Mouse (Mus musculus) liver, adult 2 months (tissue): ENCODE data around the gene Bmp6. TPM values are rescaled to one million over a fixed set of nuclear protein-coding genes. Genes with fewer than 3 reads are reported as not detected.

Experiments used
- DNase-seq: peaks from one replicate; pipeline ENCODE4 v3.0.0-alpha.2; 2011; ENCODE audit warnings: low read depth, low spot score; ENCODE audit errors: extremely low read depth
- H3K27ac ChIP-seq: fragments of 200-500 bp; replicated peaks from 2 replicates; pipeline ENCODE4 v1.5.1; 2012; ENCODE audit warnings: low read depth, mild to moderate bottlenecking, control low read depth, inconsistent platforms, low read length; ENCODE audit not compliant: insufficient read depth
- H3K27me3 ChIP-seq: fragments of 200-500 bp; 2 replicates; pipeline ENCODE4 v1.6.1; 2012; ENCODE audit warnings: mild to moderate bottlenecking, moderate library complexity, low read length, inconsistent platforms; ENCODE audit not compliant: control insufficient read depth, insufficient read depth
- H3K36me3 ChIP-seq: fragments of 200-500 bp; 2 replicates; pipeline ENCODE4 v1.6.1; 2012; ENCODE audit warnings: low read length, inconsistent platforms; ENCODE audit not compliant: control insufficient read depth, insufficient read depth
- H3K4me1 ChIP-seq: fragments of 200-500 bp; 2 replicates; pipeline ENCODE4 v1.6.1; 2011; ENCODE audit warnings: low read length; ENCODE audit not compliant: control insufficient read depth, insufficient read depth
- H3K4me3 ChIP-seq: fragments of 200-500 bp; 2 replicates; pipeline ENCODE4 v1.5.1; 2011; ENCODE audit warnings: low read depth, mild to moderate bottlenecking, control low read depth, low read length, moderate library complexity; ENCODE audit not compliant: insufficient read depth
- H3K79me2 ChIP-seq: fragments of 200-500 bp; 2 replicates; pipeline ENCODE4 v1.6.1; 2012; ENCODE audit warnings: inconsistent platforms, mild to moderate bottlenecking, low read length, moderate library complexity; ENCODE audit not compliant: control insufficient read depth, insufficient read depth
- H3K9ac ChIP-seq: fragments of 200-500 bp; 2 replicates; pipeline ENCODE4 v1.6.1; 2012; ENCODE audit warnings: low read depth, mild to moderate bottlenecking, control low read depth, inconsistent platforms, low read length
- CTCF ChIP-seq: fragments of 200-500 bp; IDR thresholded peaks from 2 replicates; pipeline ENCODE4 v1.5.1; 2011; ENCODE audit warnings: low read depth, low read length, control low read depth
- POLR2A ChIP-seq: fragments of 200-500 bp; IDR thresholded peaks from 2 replicates; pipeline ENCODE4 v1.6.1; 2011; ENCODE audit warnings: low read length, control low read depth; ENCODE audit not compliant: insufficient read depth; ENCODE audit errors: extremely low read depth
- WGBS: fragments of 180-500 bp; shearing (Covaris S2); methylation state at CpG from one replicate; pipeline ENCODE4 v1.1.7; 2018; 5-methylcytosine and 5-hydroxymethylcytosine counted together
- polyA plus RNA-seq: library from polyadenylated mRNA; depleted of rRNA; stranded (reverse); fragments of >200 nt; gene quantifications from 2 replicates; pipeline ENCODE4 v1.2.3, GENCODE M21; 2012
- total RNA-seq: library from RNA; depleted of rRNA; stranded (reverse); fragments of >200 nt; gene quantifications from 2 replicates; pipeline ENCODE4 v1.2.3, GENCODE M21; 2014

Gene Bmp6
- total and polyA plus RNA-seq, 2 experiments: 2.6 to 2.9 TPM

DNA sequence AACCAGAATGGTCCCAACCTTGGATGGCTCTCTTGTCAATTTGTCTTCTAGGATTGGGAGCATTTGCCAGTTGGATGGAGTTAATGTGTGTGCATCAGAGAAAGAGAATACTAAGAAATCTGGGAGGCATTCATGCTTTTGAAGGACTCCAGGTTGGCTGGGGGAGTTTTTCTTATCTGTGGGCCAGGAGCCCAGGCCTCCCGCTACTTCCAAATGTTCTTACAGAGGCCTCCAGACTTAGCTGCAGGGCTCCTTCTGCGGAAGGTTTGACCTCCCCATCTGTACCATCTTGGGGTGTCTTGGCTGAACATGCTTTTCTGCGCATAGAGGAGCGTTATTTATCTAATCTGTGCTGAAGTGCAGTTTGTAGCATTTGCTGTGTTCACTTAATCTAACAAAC is 127.7 kb downstream of the Bmp6 start:
- H3K36me3 ChIP-seq: no peaks in the 10 kb centered on the region
- H3K27ac ChIP-seq: no peak overlapping the region
- WGBS: 90% methylated on average over 4 of the region's 4 CpGs
- no peak for TF ChIP-seq POLR2A
- no peak for TF ChIP-seq CTCF
- no peaks in the 10 kb centered on the region for H3K4me1 ChIP-seq
- no peaks in the 10 kb centered on the region for H3K79me2 ChIP-seq
- no peak for DNase-seq
- no peak overlapping the region for H3K4me3 ChIP-seq
- H3K9ac ChIP-seq: no peak overlapping the region
- no peaks in the 10 kb centered on the region for H3K27me3 ChIP-seq

DNA sequence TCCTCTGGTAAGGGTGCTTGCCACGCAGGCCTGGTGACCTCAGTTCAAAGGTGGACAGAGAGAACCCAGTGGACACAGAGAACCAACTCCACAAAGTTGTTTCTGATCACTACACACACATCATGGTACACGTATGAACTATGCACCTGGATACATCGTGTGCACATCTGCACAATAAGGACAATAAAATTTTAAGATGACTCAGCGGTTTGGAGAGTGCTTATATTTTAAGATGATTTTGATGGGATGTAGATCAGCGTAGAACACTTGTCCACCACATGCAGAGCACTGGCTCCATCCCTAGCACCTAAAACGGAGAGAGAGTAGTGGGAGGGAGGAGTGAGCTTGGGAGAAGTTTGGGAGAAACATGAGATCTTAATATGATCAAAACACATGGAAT is 128.6 kb downstream of the Bmp6 start:
- Histone ChIP-seq H3K36me3 (no peaks in the 10 kb centered on the region), H3K27ac (no peak overlapping the region)
- TF ChIP-seq CTCF: no peak
- TF ChIP-seq POLR2A: no peak

DNA sequence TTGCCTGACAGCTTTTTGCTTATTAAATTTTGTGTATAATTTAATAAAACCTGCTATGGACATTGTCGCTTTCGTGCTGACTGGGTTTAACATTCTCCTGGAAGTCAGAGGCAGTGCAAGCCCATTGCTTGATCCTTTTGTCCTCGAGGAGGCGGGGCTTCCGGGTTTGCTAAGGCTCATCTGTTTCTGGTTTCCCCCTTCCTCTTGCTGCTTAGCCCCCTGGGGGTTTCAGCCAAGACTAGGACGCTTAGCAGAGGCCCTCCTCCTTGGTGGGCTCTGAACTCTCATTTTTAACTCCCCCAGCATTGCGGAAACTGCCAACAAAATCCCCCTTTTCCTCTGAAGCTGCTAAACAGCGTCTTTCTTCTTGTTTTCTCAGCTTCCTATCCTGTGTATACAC is 132.0 kb downstream of the Bmp6 start:
- no peaks in the 10 kb centered on the region for H3K36me3 ChIP-seq
- TF ChIP-seq POLR2A (no peak), CTCF (no peak)
- WGBS: 60% methylated on average over 8 of the region's 8 CpGs

More for the DNA sequence above, 128.6 kb downstream of the Bmp6 start:
- DNase-seq: no peak
- Histone ChIP-seq H3K4me3 (no peak overlapping the region), H3K4me1 (no peaks in the 10 kb centered on the region), H3K27me3 (no peaks in the 10 kb centered on the region), H3K9ac (no peak overlapping the region), H3K79me2 (no peaks in the 10 kb centered on the region)
- WGBS: 92% methylated on average over 6 of the region's 6 CpGs

DNA sequence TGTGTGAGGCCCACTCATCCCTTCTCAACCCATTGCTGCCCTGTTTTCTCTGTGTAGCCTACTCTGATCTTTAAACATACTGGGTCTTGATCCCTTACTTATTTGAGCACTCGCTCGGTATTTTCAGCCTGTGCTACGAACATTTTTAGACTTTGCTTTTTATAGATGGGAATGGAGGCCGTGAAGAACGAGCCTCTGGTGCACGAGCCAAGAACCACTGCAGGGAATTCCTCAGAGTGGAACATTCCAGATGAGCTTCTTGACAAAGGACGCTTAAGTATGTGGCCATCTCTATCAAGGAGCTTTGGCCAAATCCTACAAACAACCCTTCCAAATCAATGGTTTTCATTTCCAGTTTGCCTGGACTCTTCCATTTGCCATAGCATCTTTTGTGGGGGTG is 136.1 kb downstream of the Bmp6 start:
- TF ChIP-seq POLR2A (no peak), CTCF (no peak)
- WGBS: 86% methylated on average over 7 of the region's 7 CpGs
- Histone ChIP-seq H3K4me1 (no peaks in the 10 kb centered on the region), H3K4me3 (no peak overlapping the region), H3K36me3 (no peaks in the 10 kb centered on the region), H3K79me2 (no peaks in the 10 kb centered on the region), H3K9ac (no peak overlapping the region), H3K27me3 (no peaks in the 10 kb centered on the region), H3K27ac (no peak overlapping the region)
- no peak for DNase-seq

More for the DNA sequence above, 132.0 kb downstream of the Bmp6 start:
- Histone ChIP-seq H3K27me3 (no peaks in the 10 kb centered on the region), H3K79me2 (no peaks in the 10 kb centered on the region), H3K9ac (no peak overlapping the region), H3K27ac (no peak overlapping the region), H3K4me3 (no peak overlapping the region), H3K4me1 (no peaks in the 10 kb centered on the region)
- no peak for DNase-seq

DNA sequence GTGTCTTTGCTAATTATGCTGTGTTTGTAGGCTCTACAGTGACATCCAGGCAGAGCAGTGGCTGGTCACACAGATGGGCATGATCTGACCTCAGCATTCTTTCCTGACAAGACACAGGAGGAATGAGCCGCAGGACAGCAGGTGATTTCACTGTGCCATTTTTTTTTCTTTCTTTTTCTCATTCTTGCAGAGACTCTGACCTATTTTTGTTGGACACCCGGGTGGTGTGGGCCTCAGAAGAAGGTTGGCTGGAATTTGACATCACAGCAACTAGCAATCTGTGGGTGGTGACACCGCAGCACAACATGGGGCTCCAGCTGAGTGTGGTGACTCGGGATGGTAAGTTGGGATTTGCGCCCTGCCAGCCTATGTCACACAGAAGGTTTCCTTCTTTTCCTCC is 139.8 kb downstream of the Bmp6 start:
- H3K36me3 ChIP-seq: no peaks in the 10 kb centered on the region
- no peak overlapping the region for H3K4me3 ChIP-seq
- TF ChIP-seq POLR2A: no peak
- no peak for TF ChIP-seq CTCF
- no peaks in the 10 kb centered on the region for H3K79me2 ChIP-seq
- no peaks in the 10 kb centered on the region for H3K4me1 ChIP-seq
- H3K9ac ChIP-seq: no peak overlapping the region
- H3K27ac ChIP-seq: no peak overlapping the region
- no peak for DNase-seq
- 76% methylated on average over 5 of the region's 5 CpGs for WGBS
- H3K27me3 ChIP-seq: no peaks in the 10 kb centered on the region

DNA sequence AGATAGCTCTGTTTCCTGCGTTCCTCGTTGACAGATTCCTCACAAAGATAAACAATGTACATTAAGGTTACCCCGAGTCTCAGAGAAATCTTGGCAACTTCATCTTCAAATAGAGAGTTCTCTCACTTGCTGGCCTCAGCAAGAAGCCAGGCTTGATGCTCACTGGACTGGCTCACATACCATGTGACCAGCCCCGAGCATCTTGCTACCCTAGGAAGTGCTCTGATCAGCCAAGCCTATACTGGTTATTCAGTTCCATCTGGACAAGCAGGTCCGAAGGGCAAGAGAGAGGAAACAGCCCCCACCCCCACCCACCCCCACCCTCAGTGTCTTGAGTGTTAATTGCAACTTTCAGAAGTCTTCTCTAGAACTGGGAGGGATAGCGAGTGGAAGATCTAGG is 141.9 kb downstream of the Bmp6 start:
- H3K79me2 ChIP-seq: no peaks in the 10 kb centered on the region
- 81% methylated on average over 6 of the region's 6 CpGs for whole genome bisulfite sequencing
- no peaks in the 10 kb centered on the region for H3K4me1 ChIP-seq
- H3K27ac ChIP-seq: no peak overlapping the region
- no peak for TF ChIP-seq POLR2A
- no peak for TF ChIP-seq CTCF
- H3K9ac ChIP-seq: no peak overlapping the region
- no peaks in the 10 kb centered on the region for H3K27me3 ChIP-seq
- no peak for DNase-seq
- no peaks in the 10 kb centered on the region for H3K36me3 ChIP-seq
- no peak overlapping the region for H3K4me3 ChIP-seq
